Mouse (Mus musculus) small intestine, adult 2 months (tissue): Measurements from ENCODE around the gene Cnppd1.

Experiments
- CTCF ChIP-seq: fragments of 200-500 bp; IDR thresholded peaks from 2 replicates; pipeline ENCODE4 v1.5.1; 2012; ENCODE audit warnings: low read depth, mild to moderate bottlenecking, control low read depth, inconsistent platforms, low read length, moderate library complexity, mixed read lengths; ENCODE audit not compliant: insufficient replicate concordance, insufficient read length; ENCODE audit errors: extremely low read depth
- POLR2A ChIP-seq: fragments of 200-500 bp; IDR thresholded peaks from 2 replicates; pipeline ENCODE4 v1.6.1; 2012; ENCODE audit warnings: low read depth, mild to moderate bottlenecking, control low read depth, inconsistent platforms, low read length, moderate library complexity

DNA sequence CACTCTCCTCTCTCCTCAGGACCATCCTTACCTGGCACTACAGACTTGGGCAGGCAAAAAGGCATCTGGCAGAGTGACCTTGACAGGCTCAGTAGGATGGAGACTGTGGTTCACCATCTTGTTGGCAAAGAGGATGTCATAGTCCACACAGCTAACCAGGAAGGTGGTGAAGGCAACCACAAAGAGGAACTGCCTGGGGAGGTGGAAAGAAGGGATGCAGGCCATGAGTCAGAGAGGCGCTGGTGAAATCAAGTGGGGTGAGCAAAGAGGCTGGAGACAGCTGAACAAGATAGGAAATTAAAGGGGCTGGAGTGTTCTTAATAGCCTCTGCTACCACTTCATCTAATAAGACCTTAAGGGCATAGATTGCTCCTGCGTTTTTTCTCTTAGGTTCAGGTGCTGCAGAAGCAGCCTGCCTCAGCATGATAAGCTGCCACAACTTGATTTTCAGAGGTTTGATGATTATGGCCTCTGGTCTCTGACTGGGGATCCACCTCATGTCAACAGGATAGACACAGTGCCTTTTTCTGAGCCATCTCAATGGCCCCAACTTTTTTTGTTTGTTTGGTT lies 45.5 kb upstream of the Cnppd1 start:
- TF ChIP-seq POLR2A, result no peak
- TF ChIP-seq CTCF, result no peak
